Mouse (Mus musculus) left cerebral cortex, postnatal 36 days (tissue): Measurements from ENCODE around the gene Map4k3. TPM values are rescaled to one million over a fixed set of nuclear protein-coding genes. Genes with fewer than 3 reads are reported as not detected.
"Not testable (repeated sequence)": the region's sequence is repeated elsewhere in the genome, so short reads cannot be mapped to it uniquely, and the experiment has no call there.

Source experiments
- DNase-seq, 2 experiments: peaks; one replicate each; pipeline ENCODE4 v3.0.0; 2021 to 2022; ENCODE audit warnings: low spot score in 2 of 2, mixed read lengths in 1 of 2
- intact Hi-C: fragments of 180-260 bp; cut with DNase I; formaldehyde crosslinking; loops from one replicate; pipeline ENCODE4 v1.15.1; 2025
- total RNA-seq, 2 experiments: library from RNA; stranded (reverse); gene quantifications; 2 replicates each; pipeline ENCODE4 v1.2.3; 2021

Map4k3 gene
- total RNA-seq, 2 experiments from 2014 or later = 63.1 to 69.2 TPM

DNA sequence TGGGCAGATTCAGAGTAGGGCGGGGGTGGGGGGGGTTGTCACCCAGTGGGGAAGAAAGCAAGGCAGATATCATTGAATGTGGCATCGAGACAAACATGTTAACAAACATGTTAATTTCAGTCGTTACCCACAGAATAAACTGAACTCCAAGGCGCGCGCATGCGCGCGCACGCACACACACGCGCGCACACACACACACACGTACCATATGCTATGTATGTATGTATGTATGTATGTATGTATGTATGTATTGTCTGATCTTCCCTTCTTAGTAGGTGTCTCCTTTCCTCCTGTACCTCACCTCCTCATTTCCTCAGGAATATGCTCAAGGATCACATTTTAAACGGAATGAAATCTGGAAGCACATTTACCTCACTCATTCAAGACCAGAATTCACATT, 150.6 kb downstream of the Map4k3 start, which contains the start of gene Cdkl4:
Gene Cdkl4 (minus strand): TSS at position 175 of the 400 bp plus-strand sequence.
- intact Hi-C loops = no loop called here
- DNase-seq = no peak

DNA sequence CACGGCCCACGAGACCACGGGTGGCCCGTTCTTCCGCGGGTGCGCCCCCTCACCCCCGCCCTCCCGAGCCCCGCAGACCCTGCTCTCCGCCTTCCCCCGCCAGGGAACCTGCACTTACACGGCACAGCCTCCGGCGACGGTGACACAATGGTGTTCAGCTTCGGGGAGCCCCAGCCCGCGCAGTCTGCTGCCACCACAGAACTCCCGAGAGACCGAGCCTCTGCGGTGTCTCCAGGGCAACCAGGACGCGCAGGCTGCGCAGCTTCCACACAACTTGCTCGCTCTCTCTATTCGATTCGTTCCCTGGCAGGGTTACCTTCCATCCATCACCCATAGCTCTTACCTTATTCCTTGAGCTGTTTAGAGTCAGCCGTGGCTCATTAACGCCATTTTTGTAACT, 151.1 kb downstream of the Map4k3 start:
- intact Hi-C loops = no loop called here
- DNase-seq = peak; percentile 68 to 77

DNA sequence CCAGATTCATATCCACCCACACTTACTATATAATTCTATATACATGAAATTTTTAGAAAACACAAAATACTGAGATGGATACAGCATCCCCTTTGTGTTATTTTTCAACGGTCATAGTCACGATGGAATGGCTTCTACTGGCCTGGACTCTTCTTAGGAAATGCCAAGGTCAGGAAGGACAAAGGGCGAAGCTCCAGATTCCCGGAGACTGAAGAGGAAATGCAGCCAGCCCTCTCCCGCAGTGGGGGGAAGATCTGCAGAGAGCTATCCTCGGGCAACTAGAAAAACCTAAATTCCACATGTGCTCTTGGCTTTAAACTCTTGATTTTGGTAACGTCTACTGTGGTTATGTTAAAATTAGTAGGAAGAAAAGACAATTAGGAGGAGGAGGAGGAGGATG, 153.3 kb downstream of the Map4k3 start:
- intact Hi-C loops = no loop called here
- no peak for DNase-seq

DNA sequence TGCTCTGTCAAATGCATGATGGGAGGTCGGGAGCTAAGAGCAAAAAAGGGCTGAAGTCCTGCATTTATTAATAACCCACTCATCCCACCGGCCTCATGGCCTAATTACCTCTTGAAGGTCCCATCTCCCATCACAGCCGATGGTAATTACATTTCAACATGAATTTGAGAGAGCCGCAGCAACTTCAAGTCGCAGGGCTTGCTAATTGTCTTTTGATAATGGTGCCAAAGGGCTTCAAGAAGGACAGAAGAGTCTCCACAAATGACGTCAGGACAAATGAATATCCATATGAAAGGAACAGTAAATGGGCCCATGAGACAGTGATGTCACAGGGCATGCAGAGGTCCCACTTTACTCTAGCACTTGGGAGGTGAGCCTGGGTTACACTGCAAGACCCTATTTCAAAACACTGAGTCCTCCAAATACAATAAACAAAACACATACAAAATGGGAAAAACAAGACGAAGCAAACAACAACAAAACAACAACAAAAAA, 153.8 kb downstream of the Map4k3 start:
- no peak for DNase-seq
- intact Hi-C loops = no loop called here

DNA sequence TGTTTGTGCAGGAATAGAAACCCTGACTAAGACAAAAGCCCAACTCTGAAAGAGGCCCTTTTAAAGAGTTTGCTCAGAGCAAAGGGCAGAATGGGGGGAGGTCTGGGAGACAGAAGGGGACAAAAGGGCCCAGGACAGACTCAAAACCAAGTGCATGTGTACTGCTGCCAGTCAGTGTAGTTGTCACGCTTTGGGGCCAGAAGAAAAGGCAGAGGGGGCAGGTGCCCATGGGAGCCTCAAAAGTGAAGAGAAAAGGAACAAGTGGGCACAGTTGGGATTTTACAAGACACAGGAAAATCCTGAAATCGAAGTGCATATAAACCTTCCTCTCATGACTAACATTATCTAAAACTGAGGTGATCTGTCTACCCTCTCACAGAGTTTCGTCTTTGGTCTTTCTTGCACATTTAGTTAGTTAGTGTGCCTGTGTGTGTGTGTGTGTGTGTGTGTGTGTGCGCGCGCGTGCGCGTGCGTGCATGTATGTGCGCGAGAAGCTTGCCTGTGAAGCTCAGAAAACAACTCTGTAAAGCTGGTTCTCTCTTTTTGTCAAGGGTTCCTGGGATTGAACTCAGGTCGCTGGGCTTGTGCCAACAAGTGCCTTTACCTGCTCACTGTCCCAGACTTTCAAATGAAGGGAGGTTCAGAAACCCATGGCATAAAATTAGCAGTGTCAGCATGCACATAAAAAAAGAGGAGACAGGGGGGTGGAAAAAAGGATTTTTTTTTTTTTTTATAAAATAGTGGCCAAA, 155.9 kb downstream of the Map4k3 start:
- intact Hi-C loops = no loop called here
- DNase-seq = no peak

DNA sequence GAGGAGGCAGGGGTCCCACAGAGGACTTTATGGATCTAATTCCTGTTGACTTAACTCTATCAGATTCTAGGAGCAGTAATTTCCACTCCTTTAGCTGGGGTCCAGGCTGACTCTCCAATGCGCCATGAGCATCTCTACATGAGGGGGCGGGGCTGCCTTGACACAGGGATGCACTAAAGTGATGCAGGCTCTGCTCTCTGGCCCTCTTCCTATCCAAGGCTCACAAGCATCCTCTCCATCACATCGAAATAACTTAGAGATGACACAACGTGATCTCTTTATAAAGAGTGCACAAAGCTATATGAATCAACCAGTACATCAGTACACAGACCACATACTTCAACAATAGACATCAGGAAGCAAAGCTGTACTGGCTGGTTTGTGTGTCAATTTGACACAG, 156.8 kb downstream of the Map4k3 start:
- DNase-seq = no peak
- intact Hi-C loops = no loop called here

DNA sequence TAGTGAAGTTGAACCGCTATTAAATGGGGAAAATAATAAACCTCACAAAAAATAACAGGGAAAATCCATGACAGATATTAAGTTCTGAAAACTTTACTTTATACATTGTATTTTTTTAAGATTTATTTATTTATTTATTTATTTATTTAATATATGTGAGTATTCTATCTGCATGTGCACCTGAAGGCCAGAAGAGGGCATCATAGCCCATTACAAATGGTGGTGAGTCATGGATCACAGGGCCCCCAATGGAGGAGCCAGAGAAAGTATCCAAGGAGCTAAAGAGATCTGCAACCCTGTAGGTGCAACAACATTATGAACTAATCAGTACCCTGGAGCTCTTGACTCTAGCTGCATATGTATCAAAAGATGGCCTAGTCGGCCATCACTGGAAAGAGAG, 158.6 kb downstream of the Map4k3 start:
- DNase-seq, intact Hi-C loops: not testable (repeated sequence)

DNA sequence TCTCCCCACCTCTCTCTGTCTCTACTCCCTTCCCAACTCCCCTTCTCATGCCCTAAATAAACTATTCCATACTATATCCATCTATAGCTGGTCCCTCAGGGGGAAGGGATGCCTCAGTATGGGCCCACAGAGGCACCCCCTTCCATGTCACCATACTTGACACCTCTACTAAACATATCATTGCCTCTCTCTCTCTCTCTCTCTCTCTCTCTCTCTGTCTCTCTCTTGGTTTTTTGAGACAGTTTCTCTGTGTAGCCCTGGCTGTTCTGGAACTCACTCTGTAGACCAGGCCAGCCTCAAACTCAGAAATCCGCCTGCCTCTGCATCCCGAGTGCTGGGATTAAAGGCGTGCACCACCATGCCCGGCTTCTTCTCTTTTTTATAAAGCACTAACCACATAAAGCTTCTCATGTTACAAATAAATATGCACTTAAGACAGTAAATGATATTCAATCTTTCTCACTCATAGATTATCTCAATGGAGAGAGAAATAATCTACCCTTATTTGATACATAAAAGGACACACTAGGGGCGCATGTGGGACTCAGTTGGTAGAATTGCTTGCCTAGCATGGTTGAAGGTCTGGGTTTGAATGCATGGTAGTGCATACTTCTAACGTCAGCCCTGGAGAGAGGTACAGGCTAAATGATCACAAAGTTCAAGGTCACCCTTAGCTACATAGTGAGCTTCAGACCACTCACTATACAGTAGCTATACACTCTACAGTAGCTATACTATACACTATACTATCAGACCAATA, 159.3 kb downstream of the Map4k3 start:
- DNase-seq = no peak
- intact Hi-C loops = no loop called here

DNA sequence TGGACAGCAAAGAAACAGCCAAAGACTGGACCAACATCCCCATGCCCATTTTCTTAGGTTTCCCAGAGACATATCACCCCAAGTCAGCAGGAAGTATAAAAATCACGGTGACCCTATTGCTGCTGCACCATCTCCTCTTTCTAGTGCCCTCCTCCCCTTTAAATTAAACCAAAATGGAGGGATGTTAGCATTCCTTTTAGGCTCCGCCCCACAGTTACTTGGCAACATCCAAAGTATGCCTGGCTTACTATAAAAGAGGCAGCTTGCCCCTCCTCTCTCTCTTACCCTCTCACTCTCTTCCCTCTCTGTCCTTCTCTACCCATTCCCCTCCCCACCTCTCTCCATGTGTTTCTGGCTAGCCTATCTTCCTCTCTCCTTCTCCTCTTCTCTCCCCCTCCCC, 159.8 kb downstream of the Map4k3 start:
- no peak for DNase-seq
- intact Hi-C loops = no loop called here

DNA sequence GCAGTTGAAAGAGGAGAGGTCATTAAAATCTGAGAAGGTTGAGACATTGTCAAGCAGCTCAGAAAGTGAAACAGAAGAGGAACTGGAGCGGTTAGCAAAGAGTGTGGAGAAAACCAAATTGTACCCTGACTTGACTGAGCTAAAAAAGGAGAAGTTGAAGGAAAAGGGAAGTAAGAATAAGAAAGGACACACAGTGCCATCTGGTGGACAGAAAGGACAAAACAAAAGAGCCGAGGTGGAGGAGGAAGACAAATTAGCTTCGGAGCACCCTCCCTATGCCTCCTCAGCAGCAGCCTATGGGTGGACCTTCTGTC, 163.7 kb downstream of the Map4k3 start:
- intact Hi-C loops = no loop called here
- DNase-seq = no peak

DNA sequence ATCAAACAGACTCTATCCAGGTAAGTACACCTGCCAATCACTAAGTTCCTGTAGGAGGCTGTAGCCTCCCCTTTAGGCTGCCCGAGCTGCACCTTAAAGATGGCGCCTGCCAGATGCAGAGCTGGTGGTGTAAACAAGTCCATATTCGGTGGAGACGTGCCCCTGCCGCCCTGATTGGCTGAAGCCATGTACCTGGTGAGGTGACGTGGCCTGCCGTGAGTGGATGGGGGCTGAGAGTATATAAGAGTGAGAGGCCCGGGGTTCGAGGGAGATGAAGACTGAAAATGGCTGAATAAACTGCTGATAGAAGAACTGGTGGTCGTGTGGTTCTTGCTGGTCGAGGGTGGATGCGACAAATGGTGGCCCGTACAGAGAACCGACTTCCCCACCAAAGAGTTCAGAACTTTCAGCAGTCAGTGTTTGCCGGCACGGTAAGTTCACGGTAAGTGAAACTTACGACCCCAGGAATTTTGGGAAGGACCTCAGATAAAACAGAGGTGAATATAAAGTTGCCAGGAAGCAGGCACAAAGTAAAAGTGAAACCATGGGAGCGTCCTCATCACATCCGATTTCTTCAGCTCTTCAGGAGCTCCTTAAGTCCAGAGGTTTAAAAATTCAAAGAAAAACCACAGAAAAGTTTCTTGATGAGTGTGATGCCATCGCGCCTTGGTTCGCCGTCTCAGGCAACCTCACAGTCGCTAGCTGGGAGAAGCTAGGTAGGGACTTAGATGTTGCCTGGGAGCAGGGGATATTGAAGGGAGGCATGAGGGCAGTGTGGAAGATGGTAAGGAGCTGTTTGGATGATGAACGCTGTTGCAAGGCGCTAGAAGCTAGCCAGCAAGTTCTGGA, 164.3 kb downstream of the Map4k3 start:
- intact Hi-C loops, DNase-seq: not testable (repeated sequence)

DNA sequence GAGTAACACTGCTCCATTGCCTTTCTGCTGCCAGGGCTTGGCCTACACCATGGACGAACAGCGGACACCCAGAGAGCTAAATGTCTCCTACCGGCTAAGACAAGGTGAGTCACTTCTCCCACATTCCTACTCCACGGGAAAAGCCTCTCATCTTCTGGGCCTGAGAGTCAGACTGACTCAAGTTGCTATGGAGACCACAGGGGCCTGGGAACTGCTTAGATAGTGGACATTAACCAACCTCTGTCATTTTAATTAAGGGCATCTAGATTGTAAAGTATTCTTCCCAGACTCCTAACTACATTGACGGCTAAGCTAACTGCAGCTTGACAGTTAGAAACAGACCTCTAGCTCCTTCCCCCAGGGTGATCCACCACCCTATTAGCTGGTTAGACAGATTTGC, 165.5 kb downstream of the Map4k3 start:
- intact Hi-C loops = no loop called here
- no peak for DNase-seq

DNA sequence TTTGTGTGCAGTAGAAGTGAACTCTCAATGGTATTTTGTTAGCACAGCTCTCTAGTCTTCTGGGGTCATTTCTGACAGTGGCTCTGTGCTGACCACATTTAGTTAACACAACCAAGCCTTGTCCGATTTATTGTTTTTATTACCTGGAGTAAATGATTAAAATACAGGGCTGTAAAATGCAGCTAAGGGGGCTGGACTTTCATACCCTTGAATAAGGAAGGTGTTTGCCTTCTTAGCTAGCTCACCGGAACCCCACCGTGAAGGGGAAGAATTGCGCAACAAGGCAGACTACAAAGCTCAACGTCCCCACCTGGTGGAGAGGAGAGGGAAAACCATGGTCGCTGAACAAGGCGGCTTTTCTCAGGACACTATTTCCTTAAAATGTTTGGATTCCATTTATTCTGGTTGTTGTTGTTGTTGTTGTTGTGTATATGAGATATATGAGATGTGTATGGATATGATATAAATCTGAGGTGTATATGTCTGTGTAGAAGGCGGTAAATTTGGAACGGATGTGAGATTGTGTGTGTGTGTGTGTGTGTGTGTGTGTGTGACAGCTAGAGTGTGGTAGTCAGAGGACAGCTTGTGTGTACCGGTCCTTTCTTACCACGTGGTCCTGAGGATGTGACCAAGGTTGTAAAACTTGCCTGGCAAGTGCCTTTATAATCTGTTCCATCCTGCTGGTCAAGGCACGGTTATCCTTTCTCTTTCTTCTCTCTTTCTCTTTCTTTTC, 167.4 kb downstream of the Map4k3 start:
- DNase-seq = peak; percentile 49 to 65
- intact Hi-C loops = loop anchor here (2.0 kb wide), 1 partner anchor 270 kb away; the partner anchor contains the start of genes Dhx57 and Morn2

DNA sequence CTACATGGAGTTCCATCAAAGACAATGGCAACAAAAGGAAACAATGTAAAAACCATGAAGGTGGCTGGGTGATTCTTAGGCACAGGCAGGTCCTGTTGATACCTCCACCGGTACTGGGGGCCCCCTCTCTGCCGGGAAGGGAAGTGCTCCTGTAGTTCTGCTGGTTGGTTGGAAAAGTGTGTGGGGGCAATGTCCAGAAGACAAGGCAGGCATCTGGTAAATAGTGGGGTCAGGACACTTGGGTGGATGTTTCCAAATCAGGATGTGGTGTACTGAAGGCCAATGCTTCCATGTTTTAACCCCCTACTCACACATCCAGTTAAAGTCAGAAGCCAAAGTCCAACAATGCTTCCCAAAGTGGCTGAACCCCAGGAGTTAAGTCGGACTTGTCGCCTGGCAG, 168.5 kb downstream of the Map4k3 start:
- intact Hi-C loops = loop anchor here (2.0 kb wide), 2 partner anchors 105 to 269 kb away; partner anchors contain the start of genes Dhx57 and Morn2
- DNase-seq = no peak

DNA sequence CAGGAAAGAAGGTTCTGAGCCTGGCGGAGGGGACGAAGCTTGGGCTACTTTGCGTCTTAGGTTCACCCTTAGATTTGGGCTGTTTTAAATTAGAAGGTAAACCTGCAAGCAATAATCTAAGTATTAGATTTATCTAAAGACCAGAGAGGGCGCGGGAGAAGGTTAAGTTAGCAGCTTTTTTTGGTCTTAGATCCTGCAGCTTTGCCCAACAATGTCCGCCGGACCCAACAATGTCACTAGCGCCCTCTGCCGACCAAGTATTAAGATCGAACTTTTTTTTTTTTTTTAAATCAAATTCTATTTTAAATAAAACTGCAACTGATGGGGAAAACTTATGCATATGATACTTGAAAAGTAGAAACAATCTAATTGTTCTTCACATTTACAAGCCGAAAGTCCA, 169.2 kb downstream of the Map4k3 start:
- intact Hi-C loops = loop anchor here (2.0 kb wide), 1 partner anchor 104 kb away; no protein-coding TSS in a partner anchor
- no peak for DNase-seq

DNA sequence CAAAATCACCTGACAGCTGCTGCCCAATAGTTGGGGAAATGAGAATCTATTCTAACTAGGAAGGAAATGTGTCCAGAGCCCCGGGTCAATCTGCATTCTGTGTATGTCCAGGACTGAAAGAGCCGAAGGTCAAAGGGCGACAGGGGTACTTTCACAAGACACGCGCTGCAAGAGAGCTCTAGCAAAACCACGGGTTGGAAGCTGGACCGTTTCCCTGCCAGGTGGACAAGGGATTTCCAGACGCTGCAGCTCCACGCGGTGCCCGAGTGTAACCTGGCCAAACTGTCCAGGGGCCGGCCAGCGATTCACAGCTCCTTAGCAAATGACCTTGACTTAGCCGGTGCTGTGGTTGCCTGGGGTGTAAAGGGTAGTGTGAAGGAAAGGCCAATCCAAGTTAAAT, 169.7 kb downstream of the Map4k3 start:
- DNase-seq = no peak
- intact Hi-C loops = loop anchor here (2.0 kb wide), 1 partner anchor 104 kb away; no protein-coding TSS in a partner anchor

DNA sequence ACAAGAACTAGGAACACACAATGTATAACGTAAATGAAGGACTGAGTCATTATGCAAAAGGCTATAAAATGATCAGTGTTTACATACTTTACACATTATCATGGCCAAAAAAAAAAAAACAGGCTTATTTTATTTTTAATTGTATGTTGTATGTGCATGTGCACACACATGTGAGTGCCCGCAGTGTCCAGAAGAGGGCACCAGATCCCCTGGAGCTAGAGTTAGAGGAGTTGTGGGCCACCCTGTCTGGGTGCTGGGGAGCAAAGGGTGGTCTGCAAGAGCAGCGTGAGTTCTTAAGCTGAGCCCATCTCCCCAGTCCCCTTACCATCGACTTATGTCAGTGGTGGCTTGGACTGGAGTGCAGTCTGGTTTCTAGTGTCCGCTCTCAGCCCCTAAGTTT, 170.8 kb downstream of the Map4k3 start:
- no peak for DNase-seq
- intact Hi-C loops = no loop called here

DNA sequence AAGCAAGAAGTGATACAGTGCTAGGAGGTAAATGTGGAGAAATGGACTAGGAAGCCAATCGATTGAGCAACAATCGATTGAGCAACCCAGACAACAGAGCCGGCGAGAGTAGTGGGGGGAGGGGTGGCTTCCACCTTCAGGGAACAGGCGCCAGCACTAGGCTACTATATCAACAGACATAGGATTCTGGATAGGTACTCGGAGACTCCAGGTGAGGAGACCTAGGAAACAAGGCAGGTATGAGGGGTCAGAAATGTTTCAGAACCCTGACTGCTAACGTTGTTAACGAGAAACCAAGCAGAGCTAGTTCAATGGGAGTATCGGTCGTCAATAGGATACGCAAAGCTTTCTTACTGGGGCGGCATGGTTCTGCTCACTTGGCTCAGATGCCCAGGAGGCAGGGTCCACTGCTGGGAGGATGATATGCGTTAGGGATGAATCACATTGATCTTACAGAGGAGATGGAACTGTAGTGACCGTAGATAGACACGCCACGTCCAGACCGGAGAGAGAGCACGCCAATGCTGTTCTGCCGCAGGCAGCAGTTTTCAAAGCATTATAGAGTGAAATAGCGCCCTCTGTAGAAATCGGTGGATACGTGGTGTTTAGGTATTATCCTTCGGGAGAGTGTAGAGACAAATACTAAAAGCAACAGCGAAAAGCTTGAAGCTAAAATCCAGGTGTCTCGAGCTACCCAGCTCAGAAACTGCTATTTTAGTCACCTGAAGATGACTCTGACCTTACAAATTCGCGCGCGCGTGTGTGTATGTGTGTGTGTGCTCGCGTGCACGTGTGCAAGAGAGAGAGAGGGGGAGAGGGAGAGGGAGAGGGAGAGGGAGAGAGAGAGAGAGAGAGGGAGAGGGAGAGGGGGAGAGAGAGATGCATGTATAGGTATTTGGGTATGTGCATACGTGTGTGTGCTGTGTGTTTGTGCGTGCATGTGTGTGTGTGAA, 174.7 kb downstream of the Map4k3 start:
- peak; percentile 69 to 71 for DNase-seq
- intact Hi-C loops = loop anchor here (1.0 kb wide), 2 partner anchors 70 to 74 kb away; no protein-coding TSS in a partner anchor
